Mouse (Mus musculus) mammary gland, adult 2 months (tissue): Measurements from ENCODE around the gene Gamt. TPM values are rescaled to one million over a fixed set of nuclear protein-coding genes. Genes with fewer than 3 reads are reported as not detected.

Experiments used
- polyA plus RNA-seq: library from polyadenylated mRNA; depleted of rRNA; stranded (reverse); fragments of >200 nt; gene quantifications from 2 replicates; pipeline ENCODE4 v1.2.3, GENCODE M21; 2012; ENCODE audit warnings: low replicate concordance; rRNA removed

Gene Gamt
- 41.6 and 54.2 TPM in 2 replicates for polyA plus RNA-seq

DNA sequence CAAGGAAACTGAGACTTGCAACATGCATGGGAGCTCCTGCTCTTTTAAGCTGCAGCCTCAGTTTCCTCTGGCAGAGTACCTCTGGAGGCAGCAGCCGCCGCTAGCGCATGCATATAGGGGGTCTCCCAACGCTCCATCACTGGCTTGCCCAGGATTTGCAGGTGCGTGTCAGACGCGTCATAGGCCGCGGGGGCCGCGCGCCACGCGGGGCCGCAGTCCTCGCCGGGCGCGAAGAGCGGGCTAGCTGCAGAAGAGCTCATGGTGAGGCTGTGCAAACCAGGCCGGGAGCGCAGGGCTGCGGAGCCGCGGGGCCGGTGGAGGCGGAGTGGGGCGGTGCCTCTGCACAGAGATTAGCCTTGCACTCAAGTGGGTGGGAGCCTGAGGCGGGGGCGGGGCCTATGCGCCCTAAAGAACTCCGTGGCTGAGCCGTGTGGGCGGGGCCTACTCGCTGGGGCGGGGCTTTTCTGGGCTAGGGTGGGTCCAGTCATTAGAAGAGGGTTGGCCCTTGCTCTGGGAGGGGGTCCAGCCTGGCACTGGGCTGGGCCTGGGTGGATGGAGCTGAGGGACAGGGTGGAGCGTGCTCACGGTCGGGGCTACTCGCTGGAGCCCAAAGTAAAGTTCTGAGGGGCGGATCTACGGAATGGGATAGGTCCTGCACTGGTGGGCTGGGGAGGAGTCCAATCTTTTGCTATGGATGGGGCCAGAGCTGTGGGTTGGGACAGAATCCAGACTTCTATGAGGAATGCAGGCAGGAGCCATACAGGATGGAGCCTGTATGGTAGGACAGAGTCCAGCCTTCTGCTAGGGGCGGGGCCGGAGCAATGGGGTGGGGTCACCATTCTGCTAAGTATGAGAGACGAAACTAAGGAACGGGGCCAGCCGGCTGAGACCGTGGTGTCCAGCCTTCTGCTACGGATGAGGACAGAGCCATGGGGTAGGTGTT is at the start of gene Gamt, which contains the start of gene Dazap1:
Gamt (minus strand) TSS at position 371 of the 943 bp plus-strand sequence.
Dazap1 (plus strand) TSS at position 845 of the 943 bp plus-strand sequence.

GRCm38 (mm10) chr10:80295618-80296425 is 35.0 kb upstream of the Gamt start, which contains the start of gene Apc2:
Apc2 (plus strand) TSS chr10:80295977.

GRCm38 (mm10) chr10:80292251-80293146 is 31.7 kb upstream of the Gamt start, which contains the start of gene Rps15:
Rps15 (plus strand) TSS chr10:80292453.

DNA sequence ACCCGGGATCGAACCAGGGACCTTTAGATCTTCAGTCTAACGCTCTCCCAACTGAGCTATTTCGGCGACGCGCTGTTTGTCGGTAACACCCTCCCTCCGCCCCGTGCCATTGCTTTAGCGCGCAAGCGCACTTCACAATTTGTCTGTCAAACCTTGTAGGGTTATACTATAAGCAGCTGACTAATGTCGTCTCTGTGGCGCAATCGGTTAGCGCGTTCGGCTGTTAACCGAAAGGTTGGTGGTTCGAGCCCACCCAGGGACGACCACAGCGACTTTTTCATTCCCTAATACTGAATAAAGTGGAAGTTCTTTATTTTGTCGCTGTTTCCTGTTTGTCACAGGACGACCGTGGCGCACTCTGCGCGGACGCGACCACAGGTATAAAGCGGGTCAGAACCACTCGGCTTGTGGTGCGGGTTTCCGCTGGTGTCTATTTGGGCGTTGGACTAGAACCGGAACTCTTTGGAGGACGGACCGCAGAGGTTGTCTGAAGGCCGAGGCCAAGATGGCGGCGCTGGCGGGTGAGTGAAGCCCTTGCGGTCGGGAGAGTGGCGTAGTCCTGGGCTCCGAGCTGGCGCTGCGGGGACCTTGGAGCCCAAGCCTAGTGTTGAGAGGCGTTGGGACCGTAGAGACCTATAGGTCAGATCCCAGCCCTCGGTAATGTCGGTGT is 11.7 kb downstream of the Gamt start, which contains the start of gene Ndufs7:
Ndufs7 (plus strand) TSS at position 151 of the 670 bp plus-strand sequence.

DNA sequence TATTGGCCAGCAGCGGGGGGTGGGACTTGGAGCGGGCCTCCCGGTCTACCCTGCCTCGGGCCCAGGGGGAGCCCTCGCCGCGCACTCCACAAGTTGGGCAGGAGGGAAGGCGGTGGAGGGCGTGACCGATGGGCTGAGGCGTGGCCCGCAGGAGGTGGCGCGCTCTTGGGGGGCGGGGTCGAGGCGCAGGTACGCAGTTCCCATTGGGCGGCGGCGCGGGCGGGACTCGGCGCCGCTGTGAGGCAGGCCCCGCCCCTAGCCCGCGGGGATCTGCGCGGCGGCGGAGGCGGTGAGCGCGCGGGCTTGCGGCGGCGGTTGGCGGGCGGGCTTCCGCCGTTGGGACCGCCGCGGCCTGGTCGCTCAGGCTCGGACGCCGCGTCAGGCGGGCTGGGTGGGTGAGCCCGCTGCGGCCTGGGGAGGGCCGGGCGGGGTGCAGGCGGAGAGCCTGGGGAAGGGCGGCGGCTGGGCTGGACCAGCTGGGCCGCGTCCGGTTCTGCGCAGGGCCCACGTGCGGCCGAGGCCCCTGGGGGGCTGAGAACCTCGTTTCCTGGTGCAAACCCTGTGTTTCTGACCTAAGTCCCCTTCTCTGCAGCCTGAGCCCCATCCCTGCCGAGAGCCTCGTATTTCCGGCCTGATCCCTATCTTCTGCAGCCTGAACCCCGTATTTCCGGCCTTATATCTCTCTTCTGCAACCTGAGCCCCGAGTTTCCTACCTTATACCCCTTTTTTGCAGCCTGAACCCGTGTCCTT is 34.2 kb downstream of the Gamt start, which contains the start of gene Mum1:
Mum1 (plus strand) TSS at position 19 of the 750 bp plus-strand sequence.

Other genes with a start within 250 kb of the Gamt start
- gene Arhgap45, start 244.4 kb downstream of the Gamt start, polyA plus RNA-seq: 152 and 343 TPM in 2 replicates
- gene Polr2e, start 221.2 kb downstream of the Gamt start, polyA plus RNA-seq: 129 and 172 TPM in 2 replicates
- 1,265 and 1,308 TPM in 2 replicates for gene Gpx4, start 213.8 kb downstream of the Gamt start, polyA plus RNA-seq
- gene Sbno2, start 155.4 kb downstream of the Gamt start, polyA plus RNA-seq: 106 and 161 TPM in 2 replicates
- gene Stk11, start 145.2 kb downstream of the Gamt start, polyA plus RNA-seq: 164 and 186 TPM in 2 replicates
- gene Atp5d, start 122.4 kb downstream of the Gamt start, polyA plus RNA-seq: 1,044 and 2,712 TPM in 2 replicates
- gene Cbarp, start 120.2 kb downstream of the Gamt start, polyA plus RNA-seq: 27.7 and 53.0 TPM in 2 replicates
- 83.5 and 239 TPM in 2 replicates for gene Midn, start 112.7 kb downstream of the Gamt start, polyA plus RNA-seq
- gene Cirbp, start 95.0 kb downstream of the Gamt start, polyA plus RNA-seq: 93.4 and 153 TPM in 2 replicates
- gene 1600002K03Rik, start 88.1 kb downstream of the Gamt start, polyA plus RNA-seq: 11.7 and 15.0 TPM in 2 replicates
- 5.0 and 12.1 TPM in 2 replicates for gene Efna2, start 81.5 kb downstream of the Gamt start, polyA plus RNA-seq
- gene Mum1, start 34.6 kb downstream of the Gamt start, polyA plus RNA-seq: 45.9 and 46.8 TPM in 2 replicates
- 857 and 948 TPM in 2 replicates for gene Ndufs7, start 11.9 kb downstream of the Gamt start, polyA plus RNA-seq
- gene Dazap1, start 474 bp upstream of the Gamt start, polyA plus RNA-seq: 40.3 and 92.4 TPM in 2 replicates
- gene Rps15, start 31.4 kb upstream of the Gamt start, polyA plus RNA-seq: 1,242 and 1,668 TPM in 2 replicates
- gene Apc2, start 35.0 kb upstream of the Gamt start, polyA plus RNA-seq: 1.4 and 1.9 TPM in 2 replicates
- gene 2310011J03Rik, start 59.5 kb upstream of the Gamt start, polyA plus RNA-seq: 57.6 and 67.1 TPM in 2 replicates
- 18.9 and 31.0 TPM in 2 replicates for gene Pcsk4, start 68.5 kb upstream of the Gamt start, polyA plus RNA-seq
- gene Reep6, start 68.9 kb upstream of the Gamt start, polyA plus RNA-seq: 17.8 and 36.0 TPM in 2 replicates
- gene Adamtsl5, start 87.4 kb upstream of the Gamt start, polyA plus RNA-seq: 47.3 and 58.2 TPM in 2 replicates
- 2.2 and 3.0 TPM in 2 replicates for gene Plk5, start 95.4 kb upstream of the Gamt start, polyA plus RNA-seq
- gene Mex3d, start 126.6 kb upstream of the Gamt start, polyA plus RNA-seq: 13.8 and 47.5 TPM in 2 replicates
- gene Mbd3, start 138.5 kb upstream of the Gamt start, polyA plus RNA-seq: 134 and 161 TPM in 2 replicates
- gene Uqcr11, start 145.8 kb upstream of the Gamt start, polyA plus RNA-seq: 1,950 and 2,616 TPM in 2 replicates
- gene Tcf3, start 172.6 kb upstream of the Gamt start, polyA plus RNA-seq: 78.7 and 199 TPM in 2 replicates
- gene Onecut3, start 233.8 kb upstream of the Gamt start, polyA plus RNA-seq: not detected in 2 replicates